Mouse (Mus musculus) gastrocnemius, postnatal 36 days (tissue): ENCODE measurements around the gene Cd274. TPM values are rescaled to one million over a fixed set of nuclear protein-coding genes. Genes with fewer than 3 reads are reported as not detected.

Experiments
- DNase-seq, 2 experiments: peaks; one replicate each; pipeline ENCODE4 v3.0.0; 2022
- intact Hi-C: fragments of 180-260 bp; cut with DNase I; formaldehyde crosslinking; loops from one replicate; pipeline ENCODE4 v1.15.1; 2025
- long read RNA-seq, 2 experiments: library from polyadenylated mRNA; stranded (forward); transcript quantifications; one replicate each; pipeline ENCODE4 v2.0.0; 2021
- total RNA-seq, 2 experiments: library from RNA; stranded (reverse); gene quantifications; 2 replicates each; pipeline ENCODE4 v1.2.3; 2021

The Cd274 gene
- total RNA-seq, result under 1 TPM; 0.52 to 0.61 TPM
- long read RNA-seq, experiment 1, result 0 reads
- long read RNA-seq, experiment 2, result 0 reads

DNA sequence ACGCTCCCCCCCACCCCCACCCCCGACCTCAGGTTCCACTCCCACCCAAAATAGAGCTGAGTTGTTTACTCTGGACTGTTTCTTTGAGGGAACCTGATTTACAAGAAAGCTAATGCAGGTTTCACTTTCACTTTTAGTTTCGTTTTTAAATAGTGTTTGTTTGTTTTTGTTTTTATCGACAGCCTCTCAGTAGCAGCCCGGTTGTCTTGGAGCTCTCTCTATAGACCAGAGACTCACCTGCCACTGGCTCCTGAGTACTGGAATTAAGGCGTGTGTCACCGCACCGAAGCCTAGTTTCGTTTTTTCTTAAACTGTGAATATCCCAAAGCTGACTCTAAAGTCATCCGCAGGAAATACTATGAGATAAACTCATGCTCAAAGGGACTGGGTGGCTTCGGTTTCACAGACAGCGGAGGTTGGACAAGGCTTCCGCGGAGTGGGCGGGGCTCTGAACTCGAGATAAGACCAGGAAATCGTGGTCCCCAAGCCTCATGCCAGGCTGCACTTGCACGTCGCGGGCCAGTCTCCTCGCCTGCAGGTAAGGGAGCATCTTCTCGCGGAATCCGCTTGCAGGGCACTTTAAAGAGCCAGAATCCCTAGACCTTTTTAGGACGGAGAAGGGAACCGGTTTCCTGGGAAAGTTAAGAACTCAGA, at the start of gene Cd274, which contains the start of gene Plgrkt:
TSS of gene Cd274 (plus strand) at position 487 of the 654 bp plus-strand sequence.
TSS of gene Plgrkt (minus strand) at position 422 of the 654 bp plus-strand sequence.
- DNase-seq, result peak; percentile 48 to 56
- intact Hi-C loops, result loop anchor here (5.0 kb wide), 1 partner anchor 195 kb away; no protein-coding TSS in a partner anchor

DNA sequence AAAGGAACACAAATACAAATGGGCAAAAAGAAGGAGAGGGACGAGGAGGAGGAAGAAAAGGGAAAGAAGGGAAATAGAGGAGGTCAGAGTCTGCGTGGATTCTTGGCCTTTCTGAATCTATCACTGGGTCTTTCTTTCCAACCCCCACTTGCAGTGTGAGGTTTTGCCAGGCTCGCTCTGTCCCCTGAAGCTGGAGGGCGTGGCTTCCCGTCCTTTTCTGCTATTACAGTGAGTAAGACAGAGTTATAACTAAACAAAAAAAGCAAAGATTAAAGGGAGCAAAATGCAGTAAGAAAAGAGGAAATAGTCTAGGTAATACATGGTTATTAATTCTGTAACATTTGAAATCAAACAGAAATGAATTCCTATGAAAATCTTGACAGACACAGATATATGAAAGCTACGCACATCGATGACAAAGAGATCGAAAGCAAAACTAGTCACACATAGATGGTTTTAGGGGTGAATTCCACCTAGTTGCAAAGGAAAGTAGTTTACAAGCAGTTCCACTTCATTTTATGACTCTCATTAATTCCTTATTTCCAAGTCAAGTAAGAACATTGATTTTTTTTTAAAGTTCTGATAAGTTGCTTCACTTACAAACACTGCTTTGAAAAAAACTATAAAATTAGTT, 43.7 kb upstream of the Cd274 start:
- intact Hi-C loops, result no loop called here

DNA sequence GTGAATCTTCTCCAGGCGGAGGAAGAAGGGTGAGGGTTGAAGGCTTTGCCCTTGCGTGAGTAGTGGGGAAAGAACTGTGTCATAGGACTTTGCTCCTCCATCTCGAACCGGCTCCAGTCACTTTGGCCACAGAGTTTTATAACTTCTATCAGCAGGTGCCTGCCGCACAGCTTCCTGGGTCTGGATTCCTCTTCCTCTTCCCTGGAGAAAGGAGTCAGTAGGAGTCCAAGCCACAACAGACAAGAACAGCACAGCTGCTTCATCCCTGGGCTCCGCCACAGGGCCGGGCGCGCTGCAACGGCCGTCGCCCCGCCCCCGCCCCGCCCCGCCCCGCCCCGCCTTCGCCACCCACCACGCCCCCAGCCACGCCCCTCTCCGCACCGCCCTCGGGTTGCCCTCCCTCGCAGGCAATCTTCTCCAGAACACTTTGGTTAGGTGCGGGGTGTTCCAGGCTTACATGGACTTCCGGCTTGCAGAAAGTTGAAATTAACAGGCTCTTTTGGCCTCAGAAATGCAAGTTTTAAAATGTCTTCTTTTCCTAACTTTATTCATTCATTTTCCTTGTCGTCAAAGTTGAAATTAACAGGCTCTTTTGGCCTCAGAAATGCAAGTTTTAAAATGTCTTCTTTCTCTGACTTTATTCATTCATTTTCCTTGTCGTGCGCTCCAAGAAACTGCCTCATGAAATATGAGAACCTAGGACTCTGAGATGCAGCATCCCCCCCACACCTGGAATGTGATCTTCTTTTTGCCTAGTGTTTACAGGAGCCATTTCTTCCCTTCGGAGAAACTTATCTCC, 42.0 kb upstream of the Cd274 start, which contains the start of gene Insl6:
TSS of gene Insl6 (minus strand) at position 304 of the 799 bp plus-strand sequence.
- peak; percentile 36 to 64 for DNase-seq
- intact Hi-C loops, result no loop called here

More for the DNA sequence above, 43.7 kb upstream of the Cd274 start:
- DNase-seq, result no peak

DNA sequence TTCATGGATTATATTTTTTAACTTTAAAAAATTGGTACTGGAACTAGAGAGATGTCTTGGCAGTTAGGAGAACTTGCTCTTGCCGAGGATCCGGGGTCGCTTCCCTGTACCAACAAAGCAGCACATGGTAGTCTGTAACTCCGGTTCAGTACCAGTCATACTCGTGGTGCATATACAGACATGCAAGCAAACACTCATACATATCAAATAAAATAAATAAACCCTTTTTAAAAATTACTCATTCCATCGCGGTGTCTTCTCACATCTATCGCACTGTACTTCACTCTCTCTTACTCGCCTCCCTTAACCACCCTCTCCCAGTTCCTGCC, 41.4 kb upstream of the Cd274 start:
- intact Hi-C loops, result no loop called here
- no peak for DNase-seq

DNA sequence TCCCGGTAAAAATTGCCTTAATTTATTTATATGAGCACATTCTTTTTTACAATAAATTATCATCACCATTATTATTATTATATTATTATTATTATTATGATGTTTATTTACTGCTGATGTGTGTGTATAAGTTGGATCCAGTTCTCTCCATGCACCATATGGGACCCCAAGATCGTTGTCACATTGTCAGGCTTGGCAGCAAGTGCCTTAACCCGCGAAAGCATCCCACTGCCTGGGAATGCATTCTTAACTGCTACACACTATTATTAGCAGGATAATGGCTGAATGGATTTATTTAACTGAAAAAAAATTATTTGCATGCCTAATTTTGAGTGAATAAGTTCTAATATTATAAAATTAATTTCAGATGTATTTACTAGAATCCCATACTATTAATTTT, 40.9 kb upstream of the Cd274 start:
- intact Hi-C loops, result no loop called here
- no peak for DNase-seq

DNA sequence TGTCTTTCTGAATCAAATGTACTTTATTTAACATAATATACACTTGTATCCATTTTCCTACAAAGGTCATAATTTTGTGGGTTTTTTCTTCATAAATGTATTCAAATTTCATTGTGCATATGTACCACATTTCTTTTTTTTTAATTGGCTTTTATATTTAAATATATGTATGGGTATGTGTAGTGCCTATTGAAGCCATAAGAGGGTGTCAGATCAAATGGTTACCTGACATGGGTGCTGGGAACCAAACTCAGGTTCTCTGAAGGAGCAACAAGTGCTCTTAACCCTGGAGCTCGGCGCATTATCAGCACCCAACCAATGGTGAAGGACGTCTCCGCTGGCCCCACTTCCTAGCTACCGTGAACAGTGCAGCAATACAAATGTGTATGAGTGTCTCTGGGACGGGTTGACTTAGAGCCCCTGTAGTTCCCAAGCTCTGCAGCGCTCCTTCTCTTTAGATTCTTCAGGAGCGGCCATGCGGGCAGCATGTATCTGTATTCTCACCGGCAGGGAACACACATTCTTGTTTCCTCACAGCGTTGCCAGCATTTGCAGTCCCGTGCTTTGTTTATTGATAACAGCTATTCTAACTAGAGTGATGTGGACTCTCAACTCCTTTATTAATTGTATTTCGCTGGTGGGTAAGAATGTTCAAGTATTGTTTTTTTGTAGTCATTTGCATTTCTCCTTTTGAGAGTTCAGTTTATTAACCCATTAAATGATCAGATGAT, 40.3 kb upstream of the Cd274 start:
- intact Hi-C loops, result no loop called here

DNA sequence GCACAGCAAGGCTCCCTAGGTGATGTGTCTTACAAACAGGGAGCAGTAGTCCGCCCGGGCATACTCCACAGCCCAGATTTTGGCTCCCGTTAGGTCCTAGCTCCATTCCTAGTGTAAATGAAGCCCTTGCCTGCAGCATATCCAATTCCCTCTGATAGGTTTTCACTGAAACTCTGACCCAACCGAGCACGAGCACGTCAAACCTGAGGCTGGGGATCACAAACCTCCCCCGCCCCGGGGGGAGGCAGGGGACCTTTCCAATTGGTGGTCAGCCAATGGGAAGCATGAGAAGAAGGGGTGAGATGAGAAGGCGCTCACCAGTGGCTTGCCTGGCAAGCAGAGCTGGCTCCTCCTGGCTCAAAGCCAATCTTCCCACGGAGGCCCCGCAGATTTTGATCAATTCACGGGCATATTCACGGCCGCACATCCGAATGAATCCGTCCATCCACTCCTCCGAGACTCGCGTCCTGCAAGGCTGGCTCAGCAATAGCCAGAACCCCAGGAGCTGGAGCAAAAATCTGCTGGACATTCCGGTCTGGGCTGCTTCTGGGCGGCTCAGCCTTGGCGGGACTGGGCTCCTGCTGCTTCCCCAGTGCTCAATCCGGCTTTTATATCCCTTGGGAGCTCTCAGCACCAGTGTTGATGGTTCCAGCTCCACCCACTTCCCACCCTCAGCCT, 33.0 kb upstream of the Cd274 start, which contains the start of gene Rln1:
TSS of gene Rln1 (minus strand) at position 603 of the 678 bp plus-strand sequence.
- DNase-seq, result no peak
- intact Hi-C loops, result no loop called here

More for the DNA sequence above, 40.3 kb upstream of the Cd274 start:
- DNase-seq, result no peak

DNA sequence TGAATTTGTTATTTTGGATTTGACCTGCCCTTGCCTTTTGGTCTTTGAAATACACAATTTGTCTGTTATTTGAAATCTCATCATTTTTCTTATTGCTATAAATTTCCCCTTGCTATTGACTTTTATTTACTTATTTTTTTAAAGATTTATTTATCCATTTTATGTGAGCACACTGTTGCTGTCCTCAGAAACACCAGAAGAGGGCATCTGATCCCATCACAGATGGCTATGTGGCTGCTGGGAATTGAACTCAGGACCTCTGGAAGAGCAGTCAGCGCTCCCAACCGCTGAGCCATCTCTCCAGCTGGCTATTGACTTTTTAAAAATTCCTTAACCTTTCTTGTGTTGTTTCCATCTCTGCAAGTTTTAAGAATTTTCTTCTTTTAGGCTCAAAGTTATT, 30.6 kb upstream of the Cd274 start:
- intact Hi-C loops, result no loop called here
- no peak for DNase-seq

DNA sequence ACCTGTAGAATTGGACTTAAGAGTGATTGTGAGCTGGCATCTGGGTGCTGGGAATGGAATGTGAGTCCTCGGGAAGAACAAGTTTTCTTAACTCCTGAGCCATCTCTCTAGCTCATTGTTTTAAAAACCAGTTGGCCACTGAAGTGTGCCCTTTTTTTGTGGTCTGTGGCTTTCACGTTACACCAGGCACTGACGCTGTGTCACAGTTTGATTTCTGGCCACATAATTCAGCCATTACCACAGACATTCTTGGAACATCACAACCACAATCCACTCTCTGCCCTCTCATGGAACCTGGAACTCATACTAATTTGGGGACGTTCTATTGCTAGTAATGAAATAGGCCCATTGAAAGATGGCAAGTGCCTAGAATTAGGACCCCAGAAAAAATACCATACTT, 26.2 kb upstream of the Cd274 start:
- intact Hi-C loops, result no loop called here
- no peak for DNase-seq

DNA sequence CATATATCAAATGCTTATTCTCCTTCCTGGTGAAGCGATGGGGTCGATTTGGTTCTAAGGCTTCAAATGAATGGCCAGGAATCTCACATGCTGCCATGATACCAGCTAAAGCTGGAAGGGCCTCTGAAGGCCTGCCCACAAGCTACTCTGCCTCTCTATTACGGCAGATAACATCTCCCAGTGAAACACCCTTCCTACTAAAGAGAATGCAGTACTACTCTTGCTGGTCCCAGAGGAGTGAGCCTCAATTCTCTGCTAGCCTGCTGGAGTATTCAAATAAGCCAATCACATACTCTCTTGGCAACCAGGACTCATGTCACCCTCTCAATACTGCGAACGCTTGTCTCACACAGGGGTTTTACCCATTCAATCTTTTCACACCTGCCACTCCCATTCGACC, 25.0 kb upstream of the Cd274 start:
- intact Hi-C loops, result no loop called here
- DNase-seq, result no peak

DNA sequence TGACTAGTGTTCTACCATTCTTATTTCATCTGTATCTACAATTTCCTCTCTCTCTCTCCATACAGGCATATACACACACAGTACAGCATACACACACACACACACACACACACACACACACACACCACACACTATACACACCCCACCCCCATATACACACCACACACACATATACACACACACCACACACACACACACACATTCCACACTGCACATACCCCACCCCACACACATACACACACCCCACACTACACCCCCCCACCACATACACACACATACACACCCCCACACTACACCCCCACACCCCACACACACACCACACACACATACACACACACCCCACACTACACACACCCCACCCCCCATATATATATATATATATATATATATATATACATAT, 22.4 kb upstream of the Cd274 start:
- intact Hi-C loops, result no loop called here
- no peak for DNase-seq

DNA sequence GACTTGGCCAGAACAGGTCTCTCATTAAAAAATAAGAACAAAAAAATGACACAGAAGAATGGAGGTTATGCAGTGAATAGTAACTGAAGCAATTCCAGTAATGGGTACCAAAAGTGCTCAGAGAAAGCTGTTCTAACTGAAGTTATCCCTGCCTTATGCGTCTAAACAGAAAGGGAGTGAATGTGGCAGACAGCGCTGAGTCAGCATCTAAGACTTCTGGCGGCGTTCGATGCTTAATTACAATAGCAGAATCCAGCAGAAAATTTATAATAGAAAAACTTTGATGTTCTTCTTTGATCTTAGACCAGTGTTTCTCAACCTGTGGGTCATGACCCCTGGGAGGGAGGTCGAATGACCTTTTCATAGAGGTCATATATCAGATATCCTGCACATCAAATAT, 21.6 kb upstream of the Cd274 start:
- DNase-seq, result no peak
- intact Hi-C loops, result no loop called here

DNA sequence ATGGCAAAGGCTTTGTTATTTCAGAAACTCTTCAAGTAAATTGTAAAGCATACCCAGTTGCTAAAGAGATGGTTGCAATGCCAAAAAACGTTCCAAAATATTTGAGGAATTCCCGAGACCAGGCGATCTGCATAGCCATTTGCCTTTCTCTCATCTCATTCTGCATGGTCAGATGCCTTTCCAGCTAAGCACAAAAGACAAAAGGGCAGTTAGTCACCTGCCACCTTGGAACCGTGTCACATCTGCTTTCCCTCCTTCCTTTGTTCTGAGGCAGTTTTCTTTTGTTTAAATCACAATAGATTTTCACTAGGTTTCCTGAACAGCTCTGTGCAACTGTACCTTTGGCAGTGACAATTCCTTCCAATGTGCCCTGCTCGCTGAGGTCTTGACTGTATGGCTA, 16.3 kb upstream of the Cd274 start:
- no peak for DNase-seq
- intact Hi-C loops, result loop anchor here (5.0 kb wide), 1 partner anchor 39 kb away; no protein-coding TSS in a partner anchor

DNA sequence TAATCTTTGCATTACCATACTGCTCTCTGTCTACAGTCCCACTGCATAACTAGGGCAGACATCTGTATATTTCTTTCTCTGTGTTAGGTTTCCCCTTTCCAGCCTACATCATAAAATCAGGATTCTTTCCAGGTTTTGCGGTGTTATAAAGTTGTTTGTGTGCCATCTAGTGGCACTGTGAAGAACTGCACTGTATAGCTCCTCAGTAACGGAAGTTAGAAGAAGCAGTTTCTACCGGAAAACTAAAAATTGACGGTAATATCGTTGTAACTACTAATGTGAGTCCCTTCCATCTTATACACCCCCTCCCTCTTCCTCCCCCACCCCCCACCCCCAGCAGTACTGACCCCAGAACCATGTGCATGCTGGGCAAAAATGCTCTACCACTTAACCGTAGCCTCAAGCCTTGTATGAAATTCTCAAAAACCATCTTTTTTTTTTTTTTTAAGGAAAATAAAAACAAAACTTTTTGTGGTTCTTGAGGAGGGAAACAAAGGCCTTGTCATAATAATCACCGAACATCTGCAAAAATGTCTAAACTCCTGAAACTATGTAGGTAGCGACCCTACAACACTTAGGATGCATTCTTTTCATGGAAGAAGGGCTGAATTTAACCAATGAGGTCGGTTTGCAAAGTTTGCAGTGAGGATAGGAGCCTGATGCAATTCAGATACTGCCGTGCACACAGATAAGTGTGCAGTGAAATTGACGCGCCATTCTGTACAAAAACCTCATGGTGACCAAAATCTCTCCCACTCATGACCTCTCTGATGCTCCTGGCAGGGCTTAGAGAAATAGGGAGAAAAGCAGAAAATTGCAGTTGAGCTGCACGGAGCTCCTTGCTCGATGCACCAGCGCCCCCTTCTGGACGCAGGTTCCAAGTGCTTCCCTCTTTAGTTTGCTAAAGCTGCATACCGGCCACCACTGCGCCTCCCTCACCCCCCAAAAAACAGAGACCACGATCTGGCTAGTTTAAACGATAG, 12.1 kb upstream of the Cd274 start:
- intact Hi-C loops, result loop anchor here (1.0 to 5.0 kb wide), 4 partner anchors 43 to 380 kb away; no protein-coding TSS in a partner anchor
- peak; percentile 83 for DNase-seq

DNA sequence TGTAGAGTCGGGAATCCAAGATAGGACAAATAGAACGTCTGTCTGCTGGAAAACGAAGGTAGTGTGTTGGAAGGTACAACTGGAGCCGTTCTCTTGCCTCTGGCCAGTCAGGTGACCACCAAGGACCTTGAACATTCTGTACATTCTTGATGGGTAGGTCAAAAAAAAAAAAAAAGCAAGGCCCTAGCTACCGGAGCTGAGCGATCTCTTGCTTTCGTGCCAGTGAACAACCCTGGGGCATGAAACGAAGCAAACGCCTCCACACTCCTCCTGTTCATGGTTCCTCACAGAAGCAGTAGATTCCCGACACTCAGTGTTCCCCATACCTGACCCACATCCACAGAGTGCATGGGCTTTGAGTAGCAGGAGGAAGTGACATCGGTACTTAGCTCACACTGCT, 11.0 kb upstream of the Cd274 start:
- intact Hi-C loops, result loop anchor here (5.0 kb wide), 1 partner anchor 146 kb away; no protein-coding TSS in a partner anchor

DNA sequence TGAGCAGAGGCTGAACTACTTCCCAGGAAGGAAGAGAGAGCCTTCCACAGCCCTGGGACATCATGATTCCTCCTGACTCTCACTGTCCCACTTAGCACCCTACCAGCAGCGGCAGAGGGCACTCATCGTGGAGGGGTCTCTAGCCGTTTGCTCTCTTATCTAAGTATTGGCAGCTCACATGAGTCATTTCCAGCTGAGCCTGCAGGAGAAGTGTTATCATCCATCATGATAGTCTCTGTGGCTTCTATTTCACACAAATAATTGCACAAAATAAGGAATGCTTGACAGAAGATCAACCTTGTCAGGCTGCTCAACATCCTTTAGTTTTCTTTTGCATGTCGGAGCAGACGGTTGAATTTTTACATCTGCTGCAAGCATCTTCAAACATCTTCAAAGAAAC, 7.0 kb upstream of the Cd274 start:
- intact Hi-C loops, result no loop called here
- no peak for DNase-seq

More for the DNA sequence above, 11.0 kb upstream of the Cd274 start:
- DNase-seq, result no peak

DNA sequence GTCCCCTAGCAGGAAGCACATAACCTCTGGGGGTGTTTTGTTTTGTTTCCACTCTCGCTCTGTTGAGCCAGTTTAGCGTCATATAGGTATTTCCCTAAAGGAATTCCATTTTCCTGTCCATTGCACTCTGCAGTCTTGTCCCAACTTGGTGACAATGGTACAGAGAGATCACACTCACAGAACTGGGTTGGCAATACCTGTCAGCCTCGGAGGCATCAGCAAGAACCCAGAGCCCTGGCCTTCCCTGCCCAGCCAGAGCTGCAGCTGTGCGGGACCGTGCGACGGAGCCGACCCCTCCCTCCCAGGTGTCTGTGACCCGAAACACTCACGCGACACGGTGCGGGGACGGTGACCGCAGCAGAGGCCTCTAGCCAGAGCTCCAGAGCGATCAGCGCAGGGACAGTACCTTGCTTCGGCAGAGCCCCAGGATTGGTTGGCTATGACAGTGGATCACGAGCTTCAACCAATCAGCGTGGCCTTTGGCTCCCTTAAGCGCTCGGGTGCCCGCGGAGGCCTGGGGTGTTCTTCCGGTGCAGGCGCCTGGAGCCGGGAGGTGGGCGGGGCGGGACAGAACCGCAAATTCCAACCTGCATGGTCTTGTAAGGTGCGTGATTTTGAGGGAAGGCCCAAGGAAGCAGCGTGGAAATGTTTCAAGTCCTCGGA, 5.7 kb upstream of the Cd274 start:
- DNase-seq, result peak; percentile 77 to 89
- intact Hi-C loops, result no loop called here
